Comparison of ENCODE assay signal across 16 mouse cellular contexts in genomic region chr2:128298996-128299395, GRCm38 (mm10).
"Had no signal": no experiment of that assay in that cellular context is flagged by ENCODE, and none has a peak within 500 bp of the region (broad histone marks: within the 10 kb centered on the region; RNA-seq: fewer than 3 reads in every experiment).

No protein-coding gene starts in this region.

- H3K9ac ChIP-seq: kidney, embryonic 15.5 days; liver, embryonic 15.5 days; midbrain, embryonic 15.5 days; neural tube, embryonic 12.5 days; stomach, embryonic 15.5 days had no signal

- H3K27ac ChIP-seq: kidney, embryonic 15.5 days; limb, embryonic 10.5 days; liver, embryonic 15.5 days; macrophage; midbrain, embryonic 15.5 days; neural tube, embryonic 12.5 days; stomach, embryonic 15.5 days had no signal

- ATAC-seq: intestine, embryonic 16.5 days; midbrain, embryonic 15.5 days had no signal

- H3K4me1 ChIP-seq: neural tube, embryonic 12.5 days had no signal

- H3K36me3 ChIP-seq: kidney, embryonic 15.5 days; limb, embryonic 10.5 days; liver, embryonic 15.5 days; midbrain, embryonic 15.5 days; neural tube, embryonic 12.5 days; stomach, embryonic 15.5 days had no signal

- H3K4me3 ChIP-seq: kidney, embryonic 15.5 days; limb, embryonic 10.5 days; liver, embryonic 15.5 days; megakaryocyte, embryonic 14.5 days; midbrain, embryonic 15.5 days; neural tube, embryonic 12.5 days; stomach, embryonic 15.5 days had no signal

- H3K9me3 ChIP-seq: kidney, embryonic 15.5 days; limb, embryonic 10.5 days; liver, embryonic 15.5 days; megakaryocyte, embryonic 14.5 days; midbrain, embryonic 15.5 days; neural tube, embryonic 12.5 days; stomach, embryonic 15.5 days had no signal

- DNase-seq: kidney, adult 2 months; kidney, postnatal 14 days; right cerebral cortex, postnatal 14 days; thymus, adult 2 months; thymus, postnatal 25 days had no signal

- H3K27me3 ChIP-seq: liver, embryonic 15.5 days; midbrain, embryonic 15.5 days; neural tube, embryonic 12.5 days; stomach, embryonic 15.5 days had no signal

- H3K4me2 ChIP-seq: kidney, embryonic 15.5 days; liver, embryonic 11.5 days; liver, embryonic 15.5 days; midbrain, embryonic 11.5 days; midbrain, embryonic 15.5 days; neural tube, embryonic 12.5 days; stomach, embryonic 15.5 days had no signal
